Mouse (Mus musculus): Measurements from ENCODE around the gene Brd4.
A peak's percentile ranks its signal among the peaks of the same experiment; 100 is the strongest.
"Not testable (repeated sequence)": the region's sequence is repeated elsewhere in the genome, so short reads cannot be mapped to it uniquely, and the experiment has no call there.

The Brd4 gene

DNA sequence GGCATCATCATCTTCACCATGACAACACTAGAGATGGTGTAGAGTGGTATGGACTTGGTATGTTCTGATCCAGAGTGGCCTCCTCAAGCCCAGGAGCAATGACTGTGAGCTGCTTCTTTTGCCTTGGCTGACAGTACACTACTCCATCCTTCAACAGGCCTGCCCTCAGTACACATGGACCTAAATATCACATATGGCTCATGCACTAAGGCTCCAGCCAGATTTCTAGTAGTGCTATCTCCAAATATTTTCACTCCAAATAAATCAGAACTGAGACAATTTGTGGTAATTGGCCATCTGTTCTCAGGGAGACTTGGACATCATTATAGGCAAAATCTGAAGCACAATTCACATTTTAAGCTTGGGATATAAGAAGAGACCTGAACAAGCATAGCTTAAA is 51.3 kb downstream of the Brd4 start:
- no peak for DNase-seq (ENCODE audit: low spot score in 2 of 2)

DNA sequence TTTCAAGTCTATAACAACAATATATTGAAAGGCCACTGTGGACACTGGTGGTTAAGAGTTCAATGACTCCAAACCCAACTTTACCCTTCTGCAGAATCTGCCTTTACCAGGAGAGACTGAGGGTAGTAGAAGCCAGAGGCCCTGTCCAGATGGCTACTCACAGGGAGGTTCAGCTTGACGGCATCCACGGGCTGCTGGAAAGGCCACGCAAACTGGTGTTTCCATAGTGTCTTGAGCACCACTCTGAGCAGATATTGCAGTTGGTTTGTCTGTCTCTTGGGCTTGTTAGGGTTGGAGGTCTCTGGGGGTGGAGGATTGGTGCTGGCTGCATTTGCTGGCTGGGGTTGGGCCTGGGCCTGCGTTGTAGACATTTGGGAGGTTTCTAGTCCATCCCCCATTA is 55.3 kb downstream of the Brd4 start:
- no peak for DNase-seq (ENCODE audit: low spot score in 2 of 2)

- no peak for DNase-seq (ENCODE audit: low spot score in 2 of 2)
These were observed 63.6 kb downstream of the Brd4 start for GRCm38 (mm10) chr17:32220873-32221272.

DNA sequence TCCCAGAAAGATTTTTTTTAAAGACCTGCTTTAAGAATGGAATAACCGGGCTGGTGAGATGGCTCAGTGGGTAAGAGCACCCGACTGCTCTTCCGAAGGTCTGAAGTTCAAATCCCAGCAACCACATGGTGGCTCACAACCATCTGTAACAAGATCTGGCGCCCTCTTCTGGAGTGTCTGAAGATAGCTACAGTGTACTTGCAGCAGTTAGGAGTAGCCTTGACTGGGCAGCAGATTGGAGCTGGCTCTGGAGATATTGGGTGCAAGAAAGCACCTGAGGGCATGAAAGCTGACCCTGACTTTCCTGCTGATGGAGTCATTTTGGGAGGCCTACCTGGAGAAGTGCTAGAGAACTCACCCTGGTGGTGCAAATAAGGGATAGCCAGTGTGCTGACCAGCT is 68.9 kb downstream of the Brd4 start:
- not testable (repeated sequence) for DNase-seq (ENCODE audit: low spot score in 2 of 2)

- DNase-seq (ENCODE audit: low spot score in 2 of 2): not testable (repeated sequence)
These were observed 73.0 kb downstream of the Brd4 start for GRCm38 (mm10) chr17:32211554-32211953.

GRCm38 (mm10) chr17:32209752-32210151 is 74.8 kb downstream of the Brd4 start:
- DNase-seq (ENCODE audit: low spot score in 2 of 2): peak in 1 of 2 experiments; percentile 41

- DNase-seq (ENCODE audit: low spot score in 2 of 2): no peak
These were observed 75.4 kb downstream of the Brd4 start for GRCm38 (mm10) chr17:32209144-32209543.

GRCm38 (mm10) chr17:32207586-32208245 is 76.8 kb downstream of the Brd4 start:
- DNase-seq (ENCODE audit: low spot score in 2 of 2): no peak

DNA sequence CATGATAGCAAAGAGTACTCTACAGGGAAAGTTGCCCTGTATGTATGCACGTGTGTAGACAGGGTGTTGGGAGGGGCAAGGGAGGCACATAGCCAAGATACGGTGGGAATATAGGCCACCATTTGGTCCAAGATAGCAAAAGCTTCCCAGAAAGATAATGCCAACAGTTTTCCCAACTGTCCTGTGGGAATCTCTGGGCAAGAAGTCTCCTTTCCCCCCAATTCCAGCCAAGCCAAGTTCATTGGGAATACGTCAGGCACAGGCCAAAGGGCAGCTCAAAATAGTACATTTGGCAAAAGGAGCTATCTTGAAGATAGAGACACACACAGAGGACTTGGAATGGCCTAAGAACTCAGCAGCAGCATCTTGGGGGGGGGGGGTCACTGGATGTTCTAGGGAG is 79.2 kb downstream of the Brd4 start:
- DNase-seq (ENCODE audit: low spot score in 2 of 2): no peak

- no peak for DNase-seq (ENCODE audit: low spot score in 2 of 2)
These were observed 81.5 kb downstream of the Brd4 start for GRCm38 (mm10) chr17:32202972-32203371.

GRCm38 (mm10) chr17:32201086-32201485 is 83.4 kb downstream of the Brd4 start:
- DNase-seq (ENCODE audit: low spot score in 2 of 2): no peak

DNA sequence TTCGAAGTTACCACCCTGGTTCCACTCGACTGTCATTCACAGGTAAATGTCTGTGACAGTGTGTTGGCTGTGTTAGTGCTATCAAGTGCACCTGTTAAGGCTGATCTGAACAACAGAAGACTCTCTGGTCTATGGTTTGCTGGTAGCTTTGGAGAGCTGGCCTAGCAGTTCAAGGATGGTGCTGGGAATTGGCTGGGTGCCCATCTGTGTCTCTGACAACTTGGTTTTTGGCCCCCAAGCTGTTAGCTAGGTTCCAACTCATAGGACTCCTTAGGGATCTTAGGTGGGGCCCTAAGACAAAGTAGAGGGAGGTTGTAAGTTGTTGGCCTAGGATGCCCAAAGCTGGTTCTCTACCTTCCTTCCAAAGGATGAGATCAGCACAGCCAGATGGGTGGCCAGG is 84.7 kb downstream of the Brd4 start:
- DNase-seq (ENCODE audit: low spot score in 2 of 2): no peak

- no peak for DNase-seq (ENCODE audit: low spot score in 2 of 2)
These were observed 87.4 kb downstream of the Brd4 start for GRCm38 (mm10) chr17:32197156-32197555.

DNA sequence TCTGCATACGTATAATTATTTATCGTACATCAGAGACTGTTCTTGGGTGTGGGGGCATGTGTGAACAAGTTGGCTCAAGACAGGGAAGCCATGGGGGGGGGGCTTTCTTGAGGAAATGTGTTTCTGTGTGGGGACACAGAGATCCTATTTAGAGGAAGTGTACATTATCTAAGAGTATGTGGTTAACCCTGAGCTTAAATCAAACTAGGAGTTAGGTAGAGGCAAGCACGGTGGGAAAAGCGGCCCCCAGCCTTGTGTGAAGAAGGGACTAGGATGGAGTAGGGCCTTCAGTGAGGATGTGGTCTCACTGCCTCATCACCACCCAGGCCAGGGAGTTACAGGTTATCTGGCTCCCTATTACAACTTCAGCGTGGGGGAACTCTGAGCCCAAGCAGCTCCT is 88.8 kb downstream of the Brd4 start:
- DNase-seq (ENCODE audit: low spot score in 2 of 2): no peak

DNA sequence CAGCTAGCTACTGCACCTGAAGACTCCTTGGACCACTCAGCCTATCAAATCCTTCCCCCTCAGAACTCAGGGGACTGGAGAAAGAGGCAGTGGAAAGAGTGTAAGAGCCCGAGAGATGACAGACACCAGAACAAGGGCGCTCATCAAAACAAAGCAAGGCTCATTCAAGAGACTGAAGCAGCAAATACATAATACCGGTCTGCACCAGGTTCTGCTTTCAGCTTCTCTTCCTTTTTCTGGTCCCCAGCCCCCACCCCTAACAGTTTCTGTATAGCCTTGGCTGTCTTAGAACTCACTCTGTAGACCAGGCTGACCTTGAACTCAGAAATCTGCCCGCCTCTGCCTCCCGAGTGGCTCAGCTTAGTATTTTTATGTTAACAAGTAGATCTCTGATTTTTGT is 91.5 kb downstream of the Brd4 start:
- DNase-seq (ENCODE audit: low spot score in 2 of 2): no peak

DNA sequence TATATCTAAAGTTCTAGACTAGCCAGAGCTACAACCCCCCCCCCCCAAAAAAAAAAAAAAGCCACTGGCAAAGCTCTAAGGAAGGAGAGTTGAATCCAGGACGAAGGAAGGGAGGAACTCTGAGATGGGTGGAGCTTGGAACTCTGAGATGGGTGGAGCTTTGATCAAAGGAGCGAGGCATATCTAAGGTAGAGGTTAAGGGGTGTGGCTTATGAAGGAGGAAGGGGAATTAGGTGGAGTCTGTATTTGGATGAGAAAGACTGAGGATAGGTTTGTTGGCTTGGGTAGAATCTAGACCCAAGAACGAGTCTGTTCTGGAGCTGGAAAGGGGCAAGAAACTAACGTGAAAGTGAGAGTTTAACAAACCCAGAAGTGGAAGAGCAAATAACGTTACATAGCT is 94.7 kb downstream of the Brd4 start:
- no peak for DNase-seq (ENCODE audit: low spot score in 2 of 2)

DNA sequence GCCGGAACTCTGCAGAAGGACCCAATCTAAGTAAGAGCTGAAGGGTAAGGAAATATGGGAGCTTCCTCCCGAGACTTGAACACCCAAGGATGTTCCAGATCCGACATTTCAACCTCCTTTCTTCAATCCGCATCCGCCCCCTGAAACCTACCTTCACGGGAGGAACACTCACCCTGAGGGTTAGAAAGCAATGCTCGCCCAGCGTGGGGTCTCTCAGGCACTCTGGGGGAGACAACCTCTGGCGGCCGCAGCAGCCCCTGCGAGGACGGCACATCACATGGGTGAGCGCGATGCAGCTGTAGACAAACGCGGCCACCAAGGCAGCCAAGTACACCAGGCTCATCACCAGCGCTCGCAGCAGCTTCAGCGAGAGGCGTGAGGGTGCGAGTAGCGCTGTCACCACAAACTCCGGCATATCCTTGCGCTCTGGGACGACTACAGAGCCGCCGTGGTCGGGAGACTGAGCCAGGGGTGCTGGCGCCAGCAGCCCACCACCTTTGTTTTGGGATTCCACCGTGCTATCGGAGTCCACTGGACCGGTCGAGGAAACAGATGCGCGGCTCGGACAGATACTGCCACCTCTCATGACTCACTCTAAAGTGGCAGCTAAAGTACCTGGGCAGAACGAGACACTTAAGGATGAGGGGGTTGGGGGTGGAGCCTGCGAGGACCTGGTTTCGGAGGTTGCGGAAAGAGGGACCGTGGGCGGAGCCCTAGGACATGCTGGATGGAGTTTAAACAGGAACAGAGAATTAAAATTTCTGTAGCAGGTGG is 95.5 kb downstream of the Brd4 start, which contains the start of gene Ephx3:
Gene Ephx3, minus strand, starts transcription at position 687 of the 774 bp plus-strand sequence.
- DNase-seq (ENCODE audit: low spot score in 2 of 2): no peak

GRCm38 (mm10) chr17:32183017-32183416 is 101.5 kb downstream of the Brd4 start:
- no peak for DNase-seq (ENCODE audit: low spot score in 2 of 2)

GRCm38 (mm10) chr17:32179621-32180491 is 104.7 kb downstream of the Brd4 start:
- DNase-seq (ENCODE audit: low spot score in 2 of 2): no peak

- DNase-seq (ENCODE audit: low spot score in 2 of 2): no peak
These were observed 107.6 kb downstream of the Brd4 start for GRCm38 (mm10) chr17:32176919-32177318.

DNA sequence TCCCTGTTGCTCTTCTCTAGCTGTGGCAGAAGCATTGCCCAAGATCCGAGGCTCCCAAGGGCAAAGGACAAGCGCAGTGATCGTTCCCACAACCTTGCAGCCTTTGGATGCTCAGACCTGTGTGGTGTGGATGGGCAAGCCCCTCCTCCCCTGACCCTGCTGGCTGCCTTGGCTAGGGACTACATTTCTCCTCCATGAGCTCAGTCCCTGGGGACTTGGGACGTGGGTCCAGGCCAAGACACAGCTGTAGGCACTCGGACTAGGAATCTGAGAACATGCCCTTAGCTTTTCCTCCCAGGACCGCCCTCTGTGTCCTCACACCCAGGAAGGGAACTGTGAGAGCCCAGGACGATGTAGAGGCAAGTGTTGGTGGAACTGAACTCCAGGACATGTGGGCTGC is 111.4 kb downstream of the Brd4 start:
- DNase-seq (ENCODE audit: low spot score in 2 of 2): no peak

- DNase-seq (ENCODE audit: low spot score in 2 of 2): no peak
These were observed 112.0 kb downstream of the Brd4 start for GRCm38 (mm10) chr17:32172485-32172884.
